In genomic region chr2:110949679-110950431, GRCm38 (mm10) we compare ENCODE assay signal across 8 mouse cellular contexts. TPM values are rescaled to one million over a fixed set of nuclear protein-coding genes. Genes with fewer than 3 reads are reported as not detected.
DNase-seq lines count a peak whose midpoint lies in the region; ATAC-seq and TF ChIP-seq lines count a peak whose summit lies in the region.

No protein-coding gene starts in this region.

- no peaks in the 10 kb centered on the region for H3K27me3 ChIP-seq in kidney, postnatal 0 days (ENCODE audit: insufficient read depth, low read length)
- H3K27me3 ChIP-seq in liver, embryonic 15.5 days = no peaks in the 10 kb centered on the region

- peak; percentile 85; the same call in 1 of the 2 replicates for ATAC-seq in kidney, postnatal 0 days (replicated peaks; ENCODE audit: low FRiP score, low read depth)
- ATAC-seq in liver, embryonic 15.5 days (ENCODE audit: insufficient read depth) = no peak; the same call in 1 of the 2 replicates

- H3K36me3 ChIP-seq in kidney, postnatal 0 days (ENCODE audit: insufficient read depth, low read length) = no peaks in the 10 kb centered on the region
- no peaks in the 10 kb centered on the region for H3K36me3 ChIP-seq in liver, embryonic 15.5 days (replicated peaks)

- no peak overlapping the region for H3K27ac ChIP-seq in kidney, postnatal 0 days
- H3K27ac ChIP-seq in liver, embryonic 15.5 days (replicated peaks) = no peak overlapping the region

- peak overlapping the region; percentile 50 for H3K4me2 ChIP-seq in kidney, postnatal 0 days (ENCODE audit: low read length)
- H3K4me2 ChIP-seq in liver, embryonic 15.5 days = peak overlapping the region; percentile 13; the same call in 1 of the 2 replicates

- 8% methylated on average over 20 of the region's 20 CpGs for WGBS in kidney, postnatal 0 days
- WGBS in liver, embryonic 15.5 days (ENCODE audit: insufficient replicate concordance) = 11% methylated on average over 20 of the region's 20 CpGs

- DNase-seq in kidney, postnatal 0 days (ENCODE audit: low spot score) = peak; percentile 66
- DNase-seq in kidney, adult 11 months = no peak
- peak; percentile 80 for DNase-seq in embryo, embryonic 11 days
- peak; percentile 38 for DNase-seq in gastrocnemius, postnatal 25 days
- DNase-seq in layer of hippocampus, adult 11-12 months (ENCODE audit: low spot score) = peak; percentile 48
- peak; percentile 24 for DNase-seq in skeletal muscle tissue, adult 2 months (ENCODE audit: low read depth, low spot score)
- no peak for DNase-seq in spleen, adult 12 weeks (ENCODE audit: low spot score)

- peak overlapping the region; percentile 21 for H3K4me3 ChIP-seq in kidney, postnatal 0 days (replicated peaks; ENCODE audit: low read depth, low read length)
- H3K4me3 ChIP-seq in liver, embryonic 15.5 days (replicated peaks) = no peak overlapping the region

- no peaks in the 10 kb centered on the region for H3K9me3 ChIP-seq in kidney, postnatal 0 days (replicated peaks; ENCODE audit: low read length)
- no peaks in the 10 kb centered on the region for H3K9me3 ChIP-seq in liver, embryonic 15.5 days (replicated peaks)

- H3K9ac ChIP-seq in kidney, postnatal 0 days (ENCODE audit: low read depth, low read length) = 0 out of 2 replicates have a peak overlapping the region, but pooled peaks have one; percentile 18
- H3K9ac ChIP-seq in liver, embryonic 15.5 days = no peak overlapping the region

- H3K4me1 ChIP-seq in kidney, postnatal 0 days (replicated peaks; ENCODE audit: insufficient read depth, low read length) = no peaks in the 10 kb centered on the region
- H3K4me1 ChIP-seq in liver, embryonic 15.5 days (replicated peaks) = no peaks in the 10 kb centered on the region

- TF ChIP-seq CTCF in kidney, postnatal 0 days (IDR thresholded peaks at IDR 0.05; ENCODE audit: low read depth) = no peak

RNA-seq across cellular contexts. Expression of gene Ano3, which starts 0.9 kb away (rescaled TPM):
- polyA plus RNA-seq in kidney, postnatal 0 days (2015; fragmentation: Nextera tagmentation; extraction: Ambion mirVana) = 0.50 and 0.57 TPM in 2 replicates
- total RNA-seq in gastrocnemius, postnatal 25 days (2021) = under 1 TPM; 0.13 to 0.18 TPM
- 0.02 TPM in 1 of 2 replicates, not detected in the other for polyA plus RNA-seq in liver, embryonic 15.5 days (2015; fragmentation: Nextera tagmentation; extraction: Ambion mirVana)

Comparison
In these comparisons a context has a peak if more than half of its experiments do, and no peak if none do; other contexts are left out.
1. DNase-seq: peak in kidney, postnatal 0 days (single experiment), embryo, embryonic 11 days (single experiment), gastrocnemius, postnatal 25 days (single experiment), layer of hippocampus, adult 11-12 months (single experiment) and skeletal muscle tissue, adult 2 months (single experiment); none in kidney, adult 11 months (single experiment) and spleen, adult 12 weeks (single experiment).